Mouse (Mus musculus): ENCODE measurements around the gene Lrfn2.

Lrfn2 gene

GRCm38 (mm10) chr17:48968304-48968703, 36.1 kb downstream of the Lrfn2 start:
- no peak for DNase-seq

- DNase-seq = no peak
Measured at GRCm38 (mm10) chr17:48971296-48971695, 39.1 kb downstream of the Lrfn2 start.

DNA sequence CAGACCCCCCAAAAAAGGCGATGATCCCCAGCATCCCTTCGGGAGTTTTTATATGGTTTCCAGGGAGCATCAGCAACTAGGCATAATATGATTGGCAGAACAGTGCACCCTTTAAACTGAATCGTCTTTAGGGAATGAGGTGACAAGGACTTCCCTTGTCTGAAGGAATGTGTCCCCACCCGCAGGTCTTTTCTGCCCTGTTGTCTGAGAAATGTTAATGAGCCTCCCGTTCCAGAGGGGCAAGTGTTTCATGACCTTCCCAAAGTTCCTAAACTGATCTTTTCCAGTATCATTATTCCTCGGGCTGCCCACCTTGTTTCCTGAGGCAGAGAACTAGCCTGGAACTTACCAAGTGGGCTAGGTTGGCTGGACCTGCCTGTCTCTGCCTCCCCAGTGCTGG, 40.7 kb downstream of the Lrfn2 start:
- DNase-seq = no peak

DNA sequence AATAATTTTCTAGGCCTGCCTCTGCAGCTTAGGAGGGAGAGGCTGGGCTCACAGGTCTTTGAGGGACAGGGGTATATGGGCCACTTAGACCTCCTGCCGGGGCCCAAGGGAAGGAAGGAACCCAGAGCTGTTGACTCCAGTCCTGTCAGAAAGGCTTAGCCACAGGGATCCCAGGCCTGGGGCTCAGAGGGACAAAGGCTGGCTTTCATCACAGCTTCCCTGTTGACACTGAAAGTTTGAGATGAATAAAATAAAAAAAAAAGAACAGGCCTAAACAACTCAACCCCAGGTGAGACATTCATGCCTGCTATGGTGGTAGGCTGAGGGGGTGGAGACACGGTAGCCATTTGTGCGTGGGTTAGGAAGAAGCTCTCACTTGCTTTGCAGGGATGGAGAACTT, 41.2 kb downstream of the Lrfn2 start:
- DNase-seq = no peak

DNA sequence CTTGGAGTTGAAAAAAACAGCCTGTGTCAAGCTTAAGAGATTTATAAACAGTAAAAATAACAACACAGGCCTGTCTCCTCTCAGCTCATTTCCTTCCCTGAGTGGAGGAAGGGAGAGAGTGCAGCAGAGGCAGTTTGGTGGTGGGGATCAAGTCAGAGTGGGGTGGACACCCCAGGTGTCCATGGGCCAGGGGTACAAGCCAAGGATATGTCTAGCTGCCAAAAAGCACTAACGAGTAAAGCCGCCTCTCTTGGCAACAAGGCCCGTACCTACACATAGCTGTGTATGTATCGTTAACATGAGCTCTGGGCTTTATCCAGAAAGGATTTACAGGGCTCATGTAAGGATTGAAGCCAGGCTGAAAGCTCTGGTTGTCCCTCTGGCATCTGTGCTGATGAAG, 42.9 kb downstream of the Lrfn2 start:
- DNase-seq = peak in 1 of 2 experiments; percentile 17

- DNase-seq = peak in 1 of 2 experiments; percentile 24
Measured at GRCm38 (mm10) chr17:48976611-48977022, 44.4 kb downstream of the Lrfn2 start.

- peak; percentile 35 to 52 for DNase-seq
Measured at GRCm38 (mm10) chr17:48995256-48995993, 63.2 kb downstream of the Lrfn2 start.

DNA sequence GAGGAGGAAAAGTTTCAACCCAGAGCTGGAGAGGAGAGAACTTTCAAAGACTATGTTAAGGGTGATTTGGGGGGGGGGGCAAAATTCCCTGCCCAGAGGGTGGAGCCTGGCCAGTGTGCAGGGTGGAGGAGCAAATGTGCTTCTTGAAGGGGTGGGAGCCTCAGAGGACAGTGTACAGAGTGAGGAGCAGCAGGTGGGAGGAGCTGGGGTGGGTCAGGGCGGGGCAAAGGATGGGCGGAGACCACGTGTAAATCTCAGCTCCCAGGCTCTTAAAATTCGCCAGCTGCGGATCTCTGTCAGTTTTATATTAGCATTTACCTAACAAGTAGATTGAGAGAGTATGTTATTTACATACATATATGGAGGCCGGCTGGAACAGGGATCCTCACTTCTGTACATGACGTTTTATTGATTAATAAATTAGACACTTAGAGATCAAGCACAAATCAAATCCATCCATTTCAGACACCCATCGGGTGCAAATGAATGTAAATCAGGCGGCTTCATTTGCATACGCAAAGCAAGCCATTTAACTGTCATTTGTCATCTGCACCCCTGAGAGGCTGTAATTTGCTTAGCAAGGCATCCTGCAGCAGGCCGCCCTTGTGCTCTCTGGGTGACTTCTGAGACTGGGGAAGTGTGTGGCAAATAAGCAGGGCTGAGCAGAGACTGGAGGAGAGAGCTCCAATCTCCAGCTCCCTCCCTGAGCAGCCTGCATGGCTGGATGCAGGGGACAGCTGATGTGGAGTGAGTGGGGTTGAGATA, 67.5 kb downstream of the Lrfn2 start:
- DNase-seq = no peak

- DNase-seq = no peak
Measured at GRCm38 (mm10) chr17:49009384-49010073, 77.3 kb downstream of the Lrfn2 start.

DNA sequence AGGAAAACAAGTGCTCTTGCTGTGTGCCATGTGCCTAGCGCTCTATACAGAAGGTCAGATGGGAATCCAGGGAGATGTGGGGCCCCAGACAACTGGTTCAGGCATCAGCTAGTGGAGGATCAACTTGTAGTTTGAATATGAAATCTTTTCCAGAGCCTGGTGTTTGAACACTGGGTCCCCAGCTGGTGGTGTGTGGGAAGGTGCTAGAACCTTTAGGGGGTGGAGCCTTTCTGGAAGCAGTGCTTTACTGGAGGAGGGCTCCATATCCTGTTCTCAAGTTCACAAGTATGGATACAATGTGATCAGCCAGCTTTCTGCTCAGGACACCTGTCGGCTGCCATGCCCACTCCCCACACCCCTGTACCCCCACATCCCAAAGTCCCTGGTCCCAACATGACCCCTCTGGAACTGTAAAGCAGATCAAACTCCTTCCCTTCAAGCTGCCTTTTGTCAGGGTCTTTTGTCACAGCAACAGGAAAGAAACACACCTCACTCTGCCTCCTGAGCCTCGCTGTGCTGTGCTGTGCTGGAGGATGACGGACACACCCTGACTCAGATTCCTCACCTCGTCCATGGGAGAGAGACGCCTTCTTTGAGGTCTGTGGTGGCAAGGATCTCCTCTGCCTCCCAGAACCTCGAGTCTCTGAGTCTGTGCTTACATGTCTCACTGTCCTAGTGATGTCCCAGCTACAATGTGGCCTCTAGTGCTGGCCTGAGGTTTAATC, 81.9 kb downstream of the Lrfn2 start:
- no peak for DNase-seq

DNA sequence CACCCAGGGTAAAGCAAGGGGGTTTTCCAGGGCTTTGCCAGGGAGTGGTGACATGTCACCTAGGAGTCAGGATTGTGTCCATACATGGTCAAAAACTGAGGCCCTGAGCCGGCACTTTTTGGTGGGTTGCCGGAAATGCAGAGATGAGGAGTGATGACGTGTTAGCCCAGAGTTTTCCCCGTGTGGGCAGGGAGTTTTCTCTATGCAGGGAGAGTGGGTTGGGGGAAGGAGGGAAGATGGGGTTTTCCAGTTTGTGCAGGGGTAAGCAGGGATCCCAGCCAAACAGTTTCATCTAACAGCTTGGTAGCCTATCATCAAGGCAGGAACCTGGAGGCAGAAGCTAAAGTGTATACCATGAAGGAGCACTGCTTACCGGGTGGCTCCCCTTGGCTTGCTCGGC, 83.2 kb downstream of the Lrfn2 start:
- DNase-seq = no peak

DNA sequence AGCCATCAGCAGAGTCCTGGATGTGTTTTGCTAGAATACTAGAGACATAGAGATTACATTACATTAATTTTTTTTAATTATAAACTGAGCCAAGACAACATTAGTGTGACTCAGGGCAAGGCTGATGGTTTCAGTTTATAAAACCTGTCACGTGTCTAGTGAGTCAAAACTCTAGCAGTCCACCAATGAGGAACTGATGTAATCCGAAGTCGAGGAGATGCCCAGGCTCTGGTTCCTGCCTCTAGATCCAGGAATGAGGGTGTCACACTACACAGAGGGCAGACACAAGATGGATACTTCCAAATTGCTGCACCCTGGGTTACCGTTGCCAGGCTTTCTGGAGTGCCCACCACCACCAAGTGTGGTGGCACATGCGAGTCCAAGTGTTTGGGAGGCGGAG, 84.0 kb downstream of the Lrfn2 start:
- no peak for DNase-seq

DNA sequence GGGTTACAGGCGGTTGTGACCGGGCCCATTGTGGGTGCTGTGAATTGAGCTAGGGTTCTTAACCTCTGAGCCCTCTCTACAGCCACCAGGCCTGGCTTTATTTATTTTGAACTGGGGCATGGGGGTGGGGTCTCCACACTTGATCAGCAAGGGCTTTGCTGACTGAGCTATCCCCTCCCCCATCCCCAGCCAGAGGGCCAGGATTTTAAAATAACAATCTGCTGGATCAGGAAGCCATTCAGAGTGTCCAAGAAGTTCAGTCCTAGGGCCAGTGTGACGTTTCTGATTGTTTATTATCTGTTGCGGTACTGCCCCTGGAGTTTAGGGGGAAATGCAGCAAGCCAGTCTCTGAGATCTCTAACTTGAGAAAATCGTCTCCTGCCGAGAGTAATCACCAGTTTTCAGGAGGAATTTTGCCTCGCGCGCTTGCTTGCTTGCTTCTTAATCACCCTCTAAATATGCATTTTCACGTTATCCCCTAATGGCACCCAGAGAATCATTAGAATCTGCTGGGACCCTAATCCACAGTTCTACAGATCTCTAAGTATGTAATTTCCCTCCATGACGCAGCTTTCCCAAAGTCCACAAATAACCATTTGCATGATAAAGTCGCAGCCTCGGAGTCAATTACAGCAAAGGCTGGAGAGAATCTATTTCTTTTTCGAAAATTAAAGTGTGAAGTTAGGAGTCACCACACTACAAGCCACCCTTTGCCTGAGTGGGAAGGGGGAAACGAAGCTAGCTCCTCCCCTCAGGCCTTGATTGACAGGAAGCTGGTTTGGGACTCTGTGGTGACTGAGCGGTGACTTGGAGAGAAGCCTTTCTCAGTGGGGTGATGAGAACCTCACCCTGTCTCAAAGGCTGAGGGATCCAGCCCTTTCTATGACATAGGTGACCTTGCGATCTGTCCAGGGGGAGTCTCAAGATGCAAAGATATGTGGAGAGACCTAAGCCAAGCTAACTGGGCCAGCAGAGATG, 85.5 kb downstream of the Lrfn2 start:
- DNase-seq = no peak

DNA sequence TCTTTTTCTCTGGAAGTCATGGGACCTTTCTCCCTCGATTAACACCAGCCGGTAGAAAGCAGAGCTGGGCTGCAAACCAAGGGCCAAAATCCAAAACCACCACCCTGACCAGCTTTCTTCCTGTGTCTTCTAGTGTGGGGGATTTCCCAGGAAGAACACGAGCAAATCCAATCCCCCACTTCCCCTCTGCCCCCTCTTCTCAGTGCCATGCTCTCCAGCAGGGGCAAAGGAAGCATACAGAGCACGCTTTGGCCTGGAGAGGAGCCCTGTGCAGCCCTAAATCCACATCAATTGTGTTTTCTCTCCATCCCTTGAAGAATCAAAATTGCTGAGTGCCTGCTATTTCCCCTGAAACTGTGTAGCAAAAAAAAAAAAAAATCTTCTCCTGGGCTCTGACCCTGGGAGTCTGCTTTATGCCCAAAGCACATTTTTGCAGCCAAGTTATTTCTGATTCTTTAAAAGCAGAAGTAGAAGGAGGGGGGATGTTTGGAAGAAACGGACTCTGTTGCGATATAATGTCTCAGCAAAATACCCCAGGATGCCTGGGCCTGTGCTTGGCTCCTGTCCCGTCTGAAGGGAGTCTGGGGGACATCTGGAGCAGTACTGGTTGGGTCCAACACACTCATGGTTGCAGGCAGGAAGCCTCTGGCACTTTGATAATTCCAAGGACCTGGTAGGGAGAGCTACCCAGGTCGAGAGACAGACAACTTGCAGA, 86.8 kb downstream of the Lrfn2 start:
- DNase-seq = no peak

GRCm38 (mm10) chr17:49029556-49030268, 97.5 kb downstream of the Lrfn2 start:
- peak; percentile 46 for DNase-seq

DNA sequence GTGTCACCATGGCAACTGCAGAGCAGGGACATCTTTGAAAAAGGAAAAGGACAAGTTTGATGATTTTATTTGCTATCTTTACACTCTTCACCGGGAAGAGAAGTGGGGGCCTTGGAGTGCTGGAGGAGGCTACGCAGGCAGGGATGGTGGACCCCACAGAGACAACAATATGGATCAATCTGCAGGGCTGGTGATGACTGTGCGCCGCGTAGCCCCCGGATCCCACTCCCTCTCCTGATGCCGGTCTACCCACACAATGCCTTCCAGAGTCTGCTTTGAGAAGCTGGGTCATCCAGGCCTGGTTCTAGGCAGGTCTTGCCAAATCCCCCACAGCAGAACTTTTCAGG, 98.1 kb downstream of the Lrfn2 start:
- DNase-seq = no peak

DNA sequence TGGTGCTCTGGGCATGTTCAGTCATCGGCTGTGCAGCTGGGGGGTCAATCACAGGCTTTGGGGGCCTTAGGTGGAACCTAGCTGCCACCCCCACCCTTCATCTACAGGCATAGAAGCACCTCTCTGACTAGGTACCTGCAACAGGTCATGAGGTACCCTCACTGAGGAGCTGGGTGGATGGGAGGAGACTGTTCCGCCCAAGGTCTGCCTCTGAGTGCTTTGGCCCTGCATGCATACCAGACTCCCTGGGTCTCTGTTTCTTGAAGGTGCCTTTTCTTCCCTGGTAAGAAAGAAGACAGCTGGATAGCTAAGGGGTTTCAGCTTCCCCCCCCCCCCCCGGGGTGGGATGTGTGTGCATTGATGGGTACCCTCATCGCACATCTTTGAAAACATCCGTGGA, 98.7 kb downstream of the Lrfn2 start:
- no peak for DNase-seq

DNA sequence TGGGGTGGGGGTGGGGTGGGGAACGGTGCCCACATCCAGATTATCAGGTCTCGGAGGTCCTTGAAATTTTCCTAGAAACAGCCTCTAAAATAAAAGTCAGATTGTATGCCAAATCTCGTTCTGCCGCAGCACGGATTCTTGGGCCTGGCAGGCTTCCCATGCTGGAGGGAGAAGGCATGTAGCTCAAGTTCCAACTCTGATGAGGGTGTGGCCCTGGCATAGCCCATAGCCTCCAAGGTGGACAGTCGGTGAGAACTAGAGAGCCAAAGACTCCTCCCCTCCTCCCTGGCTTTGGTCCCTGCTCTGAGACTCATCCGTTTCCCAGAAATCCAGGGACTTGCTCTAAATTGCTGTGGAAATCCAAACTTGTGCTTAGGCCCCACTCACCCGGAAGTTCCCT, 99.6 kb downstream of the Lrfn2 start:
- peak; percentile 68 to 75 for DNase-seq

GRCm38 (mm10) chr17:49033276-49033675, 101.1 kb downstream of the Lrfn2 start:
- DNase-seq = no peak

GRCm38 (mm10) chr17:49033686-49034250, 101.6 kb downstream of the Lrfn2 start:
- DNase-seq = no peak

Data from cerebellum, postnatal 14 days (tissue).